Mouse (Mus musculus) CH12.LX (cell line): Measurements from ENCODE around the gene 1700025C18Rik. TPM values are rescaled to one million over a fixed set of nuclear protein-coding genes. Genes with fewer than 3 reads are reported as not detected.

Experiments used
- DNase-seq: peaks from one replicate; pipeline ENCODE4 v3.0.0-alpha.2; 2013; ENCODE audit errors: extremely low read depth
- H3K27ac ChIP-seq: 2 replicates; pipeline ENCODE4 v1.5.1; 2012; ENCODE audit warnings: low read depth, mild to moderate bottlenecking, control low read depth, moderate library complexity; ENCODE audit not compliant: insufficient read depth
- H3K27me3 ChIP-seq: replicated peaks from 2 replicates; pipeline ENCODE3; 2012; ENCODE audit warnings: inconsistent platforms
- H3K36me3 ChIP-seq, 2 experiments: replicated peaks in 1 of 2; 2 replicates each; pipeline versions ENCODE3 to v1.6.1; 2012; ENCODE audit warnings: inconsistent platforms in 1 of 2, low read length in 1 of 2, mild to moderate bottlenecking in 1 of 2, mixed read lengths in 1 of 2, moderate library complexity in 1 of 2; ENCODE audit not compliant: control insufficient read depth in 1 of 2, insufficient read depth in 1 of 2
- H3K4me1 ChIP-seq, 2 experiments: 2 replicates each; pipeline ENCODE4 v1.6.1; 2012; ENCODE audit warnings: inconsistent platforms in 1 of 2, moderate library complexity in 1 of 2; ENCODE audit not compliant: insufficient read depth in 2 of 2, control insufficient read depth in 1 of 2
- H3K4me2 ChIP-seq: 2 replicates; pipeline ENCODE4 v1.6.1; 2012; ENCODE audit warnings: low read depth, mild to moderate bottlenecking, control low read depth; ENCODE audit not compliant: poor library complexity, insufficient read depth, severe bottlenecking
- H3K4me3 ChIP-seq, 3 experiments: fragments of 150-350 bp in 1 of 3; sonication (generic) in 1 of 3; replicated peaks in 1 of 3; 2 replicates each; pipeline versions ENCODE3 to v1.5.1; 2011 to 2012; ENCODE audit warnings: low read depth in 2 of 3, low read length in 2 of 3, mild to moderate bottlenecking in 2 of 3, moderate library complexity in 2 of 3, control low read depth in 1 of 3, improper control_type of control experiment in 1 of 3, inconsistent platforms in 1 of 3, mixed read lengths in 1 of 3; ENCODE audit not compliant: poor library complexity in 1 of 3
- H3K79me2 ChIP-seq: replicated peaks from 2 replicates; pipeline ENCODE4 v1.6.1; 2012; ENCODE audit warnings: mild to moderate bottlenecking, moderate library complexity; ENCODE audit not compliant: control insufficient read depth, poor library complexity, insufficient read depth, severe bottlenecking; ENCODE audit errors: extremely low read depth
- H3K9ac ChIP-seq: 2 replicates; pipeline ENCODE4 v1.6.1; 2012; ENCODE audit warnings: low read depth, mild to moderate bottlenecking, control low read depth, moderate library complexity; ENCODE audit not compliant: insufficient read depth
- H3K9me3 ChIP-seq: replicated peaks from 2 replicates; pipeline ENCODE3; 2012; ENCODE audit warnings: low read length, inconsistent platforms, mixed read lengths
- BHLHE40 ChIP-seq: IDR thresholded peaks from 2 replicates; pipeline ENCODE4 v1.6.1; 2011; ENCODE audit warnings: mild to moderate bottlenecking, low read depth, low read length, improper control_type of control experiment
- CHD2 ChIP-seq: IDR thresholded peaks from 2 replicates; pipeline ENCODE4 v1.6.1; 2011; ENCODE audit warnings: low read length, improper control_type of control experiment
- CTCF ChIP-seq, 2 experiments: IDR thresholded peaks in 1 of 2; conservative IDR thresholded peaks in 1 of 2; 2 replicates each; pipeline ENCODE4 v1.5.1; 2011 to 2012; ENCODE audit warnings: low read depth in 2 of 2, low read length in 2 of 2, improper control_type of control experiment in 1 of 2, inconsistent platforms in 1 of 2, mild to moderate bottlenecking in 1 of 2, moderate library complexity in 1 of 2
- ETS1 ChIP-seq: conservative IDR thresholded peaks from 2 replicates; pipeline ENCODE4 v1.6.1; 2012; ENCODE audit warnings: low read depth, mild to moderate bottlenecking, inconsistent platforms, low read length, improper control_type of control experiment, moderate library complexity
- GABPA ChIP-seq: IDR thresholded peaks from 2 replicates; pipeline ENCODE4 v1.6.1; 2012; ENCODE audit warnings: low read depth, low read length, improper control_type of control experiment, inconsistent platforms; ENCODE audit not compliant: insufficient replicate concordance
- HCFC1 ChIP-seq: IDR thresholded peaks from 2 replicates; pipeline ENCODE4 v1.6.1; 2012; ENCODE audit warnings: low read depth, mild to moderate bottlenecking, inconsistent platforms, low read length, improper control_type of control experiment
- IRF4 ChIP-seq: IDR thresholded peaks from 2 replicates; pipeline ENCODE4 v1.6.1; 2014; ENCODE audit warnings: low read depth, mild to moderate bottlenecking, inconsistent platforms, low read length, improper control_type of control experiment
- JUN ChIP-seq: IDR thresholded peaks from 2 replicates; pipeline ENCODE4 v1.6.1; 2011; ENCODE audit warnings: low read depth, mild to moderate bottlenecking, low read length, improper control_type of control experiment, moderate library complexity; ENCODE audit not compliant: insufficient read depth
- KAT2A ChIP-seq: IDR thresholded peaks from 2 replicates; pipeline ENCODE4 v1.6.1; 2012; ENCODE audit warnings: low read length, improper control_type of control experiment, inconsistent platforms; ENCODE audit not compliant: insufficient replicate concordance
- MXI1 ChIP-seq: IDR thresholded peaks from 2 replicates; pipeline ENCODE4 v1.6.1; 2011; ENCODE audit warnings: mild to moderate bottlenecking, low read depth, low read length, improper control_type of control experiment
- NELFE ChIP-seq: IDR thresholded peaks from 2 replicates; pipeline ENCODE4 v1.6.1; 2011; ENCODE audit warnings: low read depth, low read length, improper control_type of control experiment
- NRF1 ChIP-seq: IDR thresholded peaks from 2 replicates; pipeline ENCODE4 v1.6.1; 2014; ENCODE audit warnings: low read depth, mild to moderate bottlenecking, inconsistent platforms, low read length, improper control_type of control experiment, moderate library complexity
- POLR2A ChIP-seq: IDR thresholded peaks from 2 replicates; pipeline ENCODE4 v1.6.1; 2011; ENCODE audit warnings: low read depth, mild to moderate bottlenecking, improper control_type of control experiment, low read length
- RAD21 ChIP-seq: IDR thresholded peaks from 2 replicates; pipeline ENCODE4 v1.6.1; 2011; ENCODE audit warnings: low read depth, mild to moderate bottlenecking, low read length, improper control_type of control experiment, moderate library complexity
- SIN3A ChIP-seq: IDR thresholded peaks from 2 replicates; pipeline ENCODE4 v1.6.1; 2012; ENCODE audit warnings: low read length, improper control_type of control experiment, inconsistent platforms
- TCF12 ChIP-seq: IDR thresholded peaks from 2 replicates; pipeline ENCODE4 v1.6.1; 2014; ENCODE audit warnings: low read depth, mild to moderate bottlenecking, inconsistent platforms, low read length, improper control_type of control experiment
- USF1 ChIP-seq: IDR thresholded peaks from 2 replicates; pipeline ENCODE4 v1.6.1; 2014; ENCODE audit warnings: low read depth, mild to moderate bottlenecking, inconsistent platforms, low read length, improper control_type of control experiment
- USF2 ChIP-seq: conservative IDR thresholded peaks from 2 replicates; pipeline ENCODE4 v1.6.1; 2011; ENCODE audit warnings: low read depth, low read length, improper control_type of control experiment
- ZC3H11A ChIP-seq: IDR thresholded peaks from 2 replicates; pipeline ENCODE4 v1.6.1; 2012; ENCODE audit warnings: low read depth, mild to moderate bottlenecking, inconsistent platforms, low read length, improper control_type of control experiment
- ZNF384 ChIP-seq: IDR thresholded peaks from 2 replicates; pipeline ENCODE4 v1.6.1; 2012; ENCODE audit warnings: low read depth, low read length, improper control_type of control experiment, inconsistent platforms
- dilution Hi-C: fragments of 300-500 bp; cut with MboI; formaldehyde crosslinking; loops from 2 replicates; pipeline ENCODE4 v1.14.3; 2020; ENCODE audit warnings: low sequenced_read_pairs; ENCODE audit not compliant: extremely low pct_unique_long_range_greater_than_20kb, extremely low pct_ligation_motif_present
- in situ Hi-C: fragments of 300-500 bp; cut with MboI; formaldehyde crosslinking; loops from 3 replicates; pipeline ENCODE4 v1.14.3; 2019; ENCODE audit warnings: low sequenced_read_pairs, low pct_ligation_motif_present, low pct_unique_long_range_greater_than_20kb, mixed read lengths
- polyA plus RNA-seq: library from polyadenylated mRNA; unstranded; fragments of >175 nt; gene quantifications from 2 replicates; pipeline ENCODE4 v1.2.1, GENCODE M21; 2012; ENCODE audit warnings: low read depth; ENCODE audit not compliant: insufficient read length
- total RNA-seq, 2 experiments: library from RNA; depleted of rRNA; stranded (reverse); fragments of 300-350 nt in 1 of 2; fragments of >200 nt in 1 of 2; gene quantifications; 2 replicates each; pipeline ENCODE4 v1.2.3; 2012 to 2014

Gene 1700025C18Rik
- total and polyA plus RNA-seq, 3 experiments: not detected

DNA sequence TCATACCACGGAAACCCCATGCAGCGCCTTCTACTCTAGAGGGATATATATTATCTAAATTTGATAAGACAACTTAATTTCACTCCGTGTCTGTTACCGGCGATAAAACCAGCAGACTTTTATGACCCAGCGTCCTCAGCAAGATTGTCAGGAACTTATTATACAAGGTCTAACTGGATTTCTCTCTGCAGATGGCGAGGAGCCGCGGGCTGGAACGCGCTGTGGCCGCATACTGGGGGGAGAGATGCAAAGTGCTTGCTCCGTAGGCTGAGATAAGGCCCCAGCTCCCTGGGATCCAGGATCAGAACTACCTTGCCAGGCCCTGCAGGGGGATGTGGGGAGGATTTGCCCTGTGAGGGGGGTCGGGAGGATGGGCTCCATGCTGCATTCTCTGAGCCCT is 1.1 kb downstream of the 1700025C18Rik start:
- TF ChIP-seq CHD2 (no peak), NRF1 (no peak), IRF4 (no peak), GABPA (no peak)
- in situ Hi-C loops: no loop called here
- no peak for DNase-seq

DNA sequence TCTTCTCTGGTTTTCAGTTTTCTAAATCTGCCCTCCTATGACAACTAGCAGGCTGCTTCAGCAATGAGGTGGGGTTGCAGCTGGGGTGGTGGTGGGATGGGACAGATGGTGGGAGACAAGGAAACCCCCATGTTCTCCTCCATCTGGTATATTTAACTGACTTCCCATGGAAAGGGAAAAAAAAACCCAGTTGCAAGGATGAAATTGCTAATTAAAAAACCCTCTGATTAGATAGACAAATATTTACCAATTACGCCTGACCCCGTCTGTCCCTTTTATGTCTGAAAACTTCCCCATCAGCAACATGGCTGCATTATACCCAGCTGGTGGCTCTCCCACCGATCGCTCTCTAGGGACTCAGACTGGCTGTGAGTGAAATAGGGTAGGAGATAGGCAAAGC is 3.9 kb downstream of the 1700025C18Rik start:
- DNase-seq: no peak
- Histone ChIP-seq H3K27me3 (peaks cover 47% of the 10 kb centered on the region), H3K4me1 (no peaks in the 10 kb centered on the region), H3K27ac (no peak overlapping the region), H3K4me3 (no peak overlapping the region), H3K4me2 (no peak overlapping the region), H3K36me3 (no peaks in the 10 kb centered on the region), H3K79me2 (no peaks in the 10 kb centered on the region), H3K9ac (no peak overlapping the region), H3K9me3 (no peaks in the 10 kb centered on the region)
- in situ Hi-C loops: no loop called here
- no peak for TF ChIP-seq TCF12
- no peak for TF ChIP-seq IRF4
- TF ChIP-seq USF2: no peak
- TF ChIP-seq CTCF (conservative IDR thresholded peaks at IDR 0.05 in 1 of 2, IDR thresholded peaks at IDR 0.05 in 1 of 2; ENCODE audit: low read depth in 2 of 2, low read length in 2 of 2): no peak
- no peak for TF ChIP-seq USF1
- TF ChIP-seq MXI1: no peak
- no peak for TF ChIP-seq BHLHE40
- TF ChIP-seq NRF1: no peak
- TF ChIP-seq ZNF384: no peak
- dilution Hi-C loops: no loop called here

More for the DNA sequence above, 1.1 kb downstream of the 1700025C18Rik start:
- H3K9ac ChIP-seq: no peak overlapping the region
- dilution Hi-C loops: no loop called here
- H3K27me3 ChIP-seq: peaks cover 65% of the 10 kb centered on the region
- no peaks in the 10 kb centered on the region for H3K79me2 ChIP-seq
- H3K4me2 ChIP-seq: no peak overlapping the region
- no peak overlapping the region for H3K27ac ChIP-seq
- no peak overlapping the region for H3K4me3 ChIP-seq
- no peaks in the 10 kb centered on the region for H3K36me3 ChIP-seq
- no peaks in the 10 kb centered on the region for H3K9me3 ChIP-seq
- H3K4me1 ChIP-seq: no peaks in the 10 kb centered on the region

GRCm38 (mm10) chr2:165081257-165081656 is 9.3 kb downstream of the 1700025C18Rik start:
- Histone ChIP-seq H3K27ac (no peak overlapping the region), H3K4me3 (no peak overlapping the region), H3K4me1 (peaks cover 0 to under 1% of the 10 kb centered on the region in 2 experiments; a peak in 1 of 4 replicates), H3K36me3 (no peaks in the 10 kb centered on the region), H3K79me2 (no peaks in the 10 kb centered on the region), H3K27me3 (peaks cover 69% of the 10 kb centered on the region)
- in situ Hi-C loops: no loop called here
- TF ChIP-seq BHLHE40: no peak
- TF ChIP-seq JUN: no peak
- no peak for TF ChIP-seq RAD21
- no peak for TF ChIP-seq CTCF (conservative IDR thresholded peaks at IDR 0.05 in 1 of 2, IDR thresholded peaks at IDR 0.05 in 1 of 2; ENCODE audit: low read depth in 2 of 2, low read length in 2 of 2)
- TF ChIP-seq POLR2A: no peak
- no peak for TF ChIP-seq KAT2A
- no peak for TF ChIP-seq ZC3H11A
- no peak for TF ChIP-seq HCFC1
- no peak for TF ChIP-seq NELFE
- TF ChIP-seq IRF4: no peak
- no peak for TF ChIP-seq SIN3A
- TF ChIP-seq TCF12: no peak
- TF ChIP-seq ETS1: no peak
- TF ChIP-seq, all 38 proteins: peak for 0
- Histone ChIP-seq H3K4me2 (no peak overlapping the region), H3K9me3 (no peaks in the 10 kb centered on the region), H3K9ac (no peak overlapping the region)
- dilution Hi-C loops: no loop called here
- DNase-seq: no peak
